Mouse (Mus musculus) spleen, embryonic (tissue): ENCODE data around the gene Zg16.

Experiments used
- CTCF ChIA-PET: fragments of 350-600 bp; sonication (Branson Sonifier 250); formaldehyde crosslinking; loops from one replicate; lab custom pipeline; 2022; lab: Charles Lee

The Zg16 gene

DNA sequence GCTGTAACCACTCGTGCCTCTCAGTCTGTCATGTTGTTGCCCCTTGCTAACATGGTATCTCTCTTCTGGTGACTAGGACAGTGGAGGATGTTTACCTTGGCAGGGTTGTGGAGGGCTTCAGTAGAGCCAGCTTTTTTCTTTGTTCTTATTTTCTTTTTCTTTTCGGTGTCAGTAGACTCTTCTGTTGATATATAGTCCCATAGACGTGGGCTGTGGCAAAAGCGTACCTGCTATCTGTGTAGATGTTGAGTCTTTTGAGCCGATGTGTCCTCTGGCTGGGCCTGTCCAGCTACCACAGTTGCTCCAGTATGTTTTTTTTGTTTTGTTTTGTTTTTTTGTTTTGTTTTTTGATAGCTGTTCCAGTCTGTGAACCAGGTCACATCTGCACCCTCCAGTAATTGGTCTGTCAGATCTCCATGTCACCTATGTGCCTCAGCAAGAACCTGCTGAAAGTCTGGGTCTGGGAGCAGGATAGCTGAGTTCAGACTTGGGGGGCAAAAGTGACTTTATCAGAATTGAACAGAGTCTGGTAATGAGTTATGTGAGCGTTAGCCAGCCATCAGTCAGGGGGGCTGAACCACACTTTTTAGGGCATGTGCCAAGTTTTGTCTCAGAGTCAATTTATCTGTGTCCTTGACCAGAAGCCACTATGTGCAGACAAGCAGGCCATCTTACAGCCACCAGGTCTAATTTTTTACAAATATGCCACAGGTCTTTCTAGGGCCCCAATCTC lies at the start of gene Zg16:
TSS of gene Zg16 (minus strand) at position 51 of the 733 bp plus-strand sequence.
- CTCF ChIA-PET, result interaction anchor here (0.7 kb wide), 2 partner anchors 14 to 227 kb away, joined by 4 to 8 read pairs; no protein-coding TSS in a partner anchor

DNA sequence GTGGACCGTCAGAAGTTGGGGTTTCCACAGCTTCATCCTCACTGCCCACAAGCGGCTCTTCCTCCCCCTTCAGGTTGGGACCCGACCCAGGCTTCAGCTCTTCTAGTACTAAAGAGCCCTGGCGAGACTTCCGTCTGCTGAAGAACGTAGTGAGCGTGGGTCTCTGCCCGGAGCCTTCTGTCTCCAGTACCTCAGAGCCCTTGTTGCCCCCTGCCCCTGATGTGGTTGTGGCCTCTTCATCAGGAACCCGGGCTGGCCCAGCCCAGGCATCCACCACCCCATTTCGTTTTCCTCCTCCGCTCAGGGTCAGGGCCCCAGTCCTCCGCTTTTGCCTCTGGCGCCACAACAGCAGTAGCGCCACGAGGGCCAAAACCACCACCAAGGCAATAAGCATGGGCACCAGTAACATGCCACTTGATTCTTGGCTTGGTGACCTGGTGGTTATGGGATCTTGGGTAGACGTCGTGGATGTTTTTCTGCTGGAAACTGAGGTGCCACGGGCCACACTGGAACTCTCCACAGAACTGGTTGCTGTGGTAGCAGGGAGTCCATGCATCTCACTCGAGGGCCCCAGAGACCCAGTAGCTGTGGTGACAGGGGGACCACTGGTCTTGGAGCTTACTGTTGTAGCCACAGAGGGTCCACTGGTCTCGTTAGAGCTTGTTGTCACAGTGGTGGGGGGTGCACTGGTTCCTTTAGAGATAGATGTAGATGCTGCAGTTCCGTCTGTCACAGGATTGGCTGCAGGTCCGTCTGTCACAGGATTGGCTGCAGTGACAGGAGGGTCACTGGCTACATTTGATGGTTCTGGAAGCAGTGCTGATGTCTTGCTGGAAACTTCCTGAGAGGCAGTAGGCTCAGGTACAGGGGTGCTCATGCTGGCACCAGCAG lies 49.3 kb upstream of the Zg16 start:
- CTCF ChIA-PET, result interaction anchor here (0.7 kb wide), 1 partner anchor 324 kb away, joined by 3 read pairs; no protein-coding TSS in a partner anchor

DNA sequence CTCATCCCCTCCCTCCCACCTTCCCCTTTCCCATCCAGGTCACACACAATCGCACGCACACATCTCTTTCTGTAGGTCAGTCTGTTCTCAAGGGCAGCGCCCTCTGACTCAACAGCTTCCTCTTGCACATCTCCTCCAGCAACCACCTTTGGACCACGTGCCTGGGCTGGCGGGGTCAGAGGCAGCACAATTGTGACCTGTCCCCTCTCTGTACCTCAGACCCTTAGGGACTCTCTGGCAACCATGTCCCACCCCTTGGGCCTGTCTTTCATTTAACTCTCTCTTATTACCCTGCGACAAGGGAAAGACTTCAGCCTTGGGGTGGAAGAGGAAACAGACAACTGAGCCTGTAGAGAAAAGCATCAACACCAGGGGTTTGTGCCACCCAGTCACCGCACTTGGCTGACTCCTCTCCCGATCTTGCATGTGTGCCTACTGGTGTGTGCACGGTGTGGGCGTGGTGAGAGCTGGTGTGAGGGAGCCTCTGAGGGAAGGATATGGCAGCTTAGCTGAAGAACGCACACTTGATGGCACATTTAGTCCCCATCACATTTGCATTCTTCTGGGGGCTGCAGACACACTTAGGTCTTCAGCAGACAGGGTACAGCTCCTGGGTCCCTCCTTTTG lies 47.8 kb upstream of the Zg16 start:
- CTCF ChIA-PET, result interaction anchor here (0.6 kb wide), 1 partner anchor 126 kb away, joined by 9 read pairs; no protein-coding TSS in a partner anchor

DNA sequence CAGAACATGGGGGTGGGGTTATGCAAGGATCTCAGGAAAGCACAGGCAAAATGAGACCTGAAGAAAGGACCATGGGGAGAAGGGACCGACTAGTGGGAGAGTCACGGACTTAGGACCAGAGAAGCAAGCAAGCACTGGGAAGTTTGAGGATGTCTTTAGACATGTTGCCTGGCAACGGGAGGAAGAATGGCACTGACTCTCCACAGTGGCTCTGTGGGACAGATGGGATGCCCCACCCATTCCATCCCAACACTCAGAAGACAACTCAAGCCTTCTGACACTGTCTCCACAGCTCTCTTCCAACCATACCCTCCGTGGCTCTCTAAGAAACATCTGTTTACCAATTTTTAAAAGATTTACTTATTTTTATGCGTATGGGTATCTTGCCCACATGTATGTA lies 46.0 kb upstream of the Zg16 start:
- CTCF ChIA-PET, result interaction anchor here (0.6 kb wide), 1 partner anchor 77 kb away, joined by 17 read pairs; no protein-coding TSS in a partner anchor

DNA sequence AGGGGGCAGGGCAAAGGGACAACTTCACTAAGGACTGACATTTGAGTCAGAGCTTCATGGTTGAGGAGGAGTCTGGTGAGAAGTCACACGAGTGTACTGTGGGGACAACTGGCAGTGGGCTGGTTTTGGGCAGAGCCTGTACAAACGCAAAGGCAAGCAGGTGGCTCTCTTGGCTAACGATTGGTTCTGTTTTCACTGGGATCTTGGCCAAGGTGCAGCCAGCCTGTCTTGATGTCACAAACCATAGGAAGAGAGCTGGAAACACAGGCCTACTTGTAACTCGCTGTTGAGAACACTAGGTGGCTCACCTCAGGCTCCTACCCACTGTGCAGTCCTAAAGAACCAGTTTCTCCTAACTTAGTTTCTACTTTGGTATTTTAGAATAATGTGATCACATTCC lies 42.5 kb upstream of the Zg16 start:
- CTCF ChIA-PET, result interaction anchor here (1.0 kb wide), 1 partner anchor 10 kb away, joined by 3 read pairs; no protein-coding TSS in a partner anchor

DNA sequence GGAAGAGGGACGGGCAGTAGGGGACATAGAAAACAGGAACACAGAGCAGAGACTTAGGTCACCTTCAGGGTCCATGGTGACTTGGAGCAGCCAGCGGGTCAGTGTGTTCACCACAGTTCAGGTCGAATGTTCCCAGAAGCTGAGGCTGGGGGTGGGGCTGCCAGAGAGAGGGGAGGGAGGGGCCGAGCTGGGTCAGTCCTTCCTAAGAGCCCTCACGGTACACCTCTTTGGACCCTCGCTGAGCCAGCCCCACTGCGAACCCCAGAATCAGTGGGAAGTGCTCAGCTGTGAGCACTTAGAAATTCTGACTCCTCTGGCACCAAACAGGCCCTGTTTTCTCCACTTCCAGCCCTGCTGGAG lies 34.8 kb upstream of the Zg16 start, which contains the start of gene Qprt:
TSS of gene Qprt (minus strand) at position 316 of the 360 bp plus-strand sequence.
- CTCF ChIA-PET, result no interaction called here

DNA sequence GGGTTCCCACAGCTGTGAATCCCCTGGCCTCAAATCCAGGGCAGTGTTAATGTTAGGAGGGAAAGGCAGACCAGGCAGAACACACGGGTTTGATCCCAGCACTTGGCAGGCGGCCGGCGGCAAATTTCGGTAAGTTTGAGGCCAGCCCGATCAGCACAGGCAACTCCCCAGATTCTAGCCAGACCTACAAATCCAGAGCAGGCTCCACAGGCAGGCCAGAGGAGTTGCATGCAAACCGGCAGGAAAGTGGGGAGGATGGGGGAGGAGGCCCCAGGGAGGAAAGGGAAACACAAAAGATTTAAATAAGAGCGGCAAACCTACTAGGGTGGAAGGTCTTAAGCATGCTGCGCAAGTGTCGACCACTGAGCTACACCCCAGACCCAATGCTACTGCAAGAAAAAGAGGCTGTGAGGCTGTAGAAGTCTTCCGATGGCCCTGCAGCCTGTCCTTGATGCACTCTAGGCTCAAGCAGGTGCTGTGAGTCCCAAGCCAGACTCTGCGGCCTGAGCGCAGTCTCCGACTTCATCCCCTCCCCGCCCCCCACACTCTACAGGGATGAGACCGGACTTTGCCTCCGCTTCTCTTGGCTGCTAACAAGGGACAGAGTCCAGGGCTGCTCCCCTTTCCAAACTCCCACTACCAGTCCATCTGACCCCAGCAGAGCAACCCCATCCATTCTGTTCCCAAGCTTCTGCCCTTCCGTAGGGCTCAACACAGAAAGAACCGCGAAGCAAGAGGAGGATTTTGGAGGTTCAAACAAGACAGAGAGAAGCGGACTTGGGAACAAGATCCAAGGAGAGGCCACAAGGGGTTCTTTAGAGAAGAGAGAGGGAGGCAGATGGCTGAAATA lies 34.2 kb upstream of the Zg16 start:
- CTCF ChIA-PET, result no interaction called here

DNA sequence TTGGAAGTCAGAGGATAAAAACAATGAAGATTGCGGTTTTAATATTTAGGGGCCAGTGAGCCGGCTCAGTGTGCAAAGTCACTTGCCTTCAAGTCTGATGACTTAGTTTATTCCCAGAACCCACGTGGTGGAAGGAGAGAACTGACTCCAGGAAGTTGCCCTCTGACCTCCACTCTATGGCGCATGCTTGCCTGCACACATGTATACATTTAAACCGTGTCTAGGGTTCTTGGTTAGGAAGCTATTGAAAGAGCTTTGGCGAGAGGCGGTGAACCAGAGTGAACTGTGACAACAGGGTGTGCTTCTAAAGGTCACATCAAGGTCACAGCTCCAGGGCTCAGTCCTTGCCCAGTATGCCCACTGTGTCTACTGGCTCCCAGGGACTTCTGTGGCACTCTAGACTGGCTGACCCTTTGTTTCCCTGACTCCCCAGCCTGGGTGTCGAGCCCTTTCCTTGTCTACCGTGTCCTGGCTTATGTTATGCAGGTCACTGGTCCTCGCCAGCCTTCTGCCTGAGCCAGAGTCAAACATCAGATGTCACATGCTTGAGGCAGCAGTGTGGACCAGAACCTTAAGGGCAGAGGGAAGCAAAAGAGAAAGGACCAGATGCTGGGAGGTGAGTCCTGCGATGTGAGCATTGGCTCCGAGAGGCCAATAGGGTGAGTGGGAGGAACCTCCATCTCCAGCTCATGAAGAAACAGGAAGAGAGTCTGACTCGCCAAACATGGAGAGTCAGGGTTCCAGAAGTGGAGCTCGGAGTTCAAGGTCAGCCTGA lies 31.7 kb upstream of the Zg16 start:
- CTCF ChIA-PET, result interaction anchor here (0.7 kb wide), 1 partner anchor 11 kb away, joined by 3 read pairs; no protein-coding TSS in a partner anchor

DNA sequence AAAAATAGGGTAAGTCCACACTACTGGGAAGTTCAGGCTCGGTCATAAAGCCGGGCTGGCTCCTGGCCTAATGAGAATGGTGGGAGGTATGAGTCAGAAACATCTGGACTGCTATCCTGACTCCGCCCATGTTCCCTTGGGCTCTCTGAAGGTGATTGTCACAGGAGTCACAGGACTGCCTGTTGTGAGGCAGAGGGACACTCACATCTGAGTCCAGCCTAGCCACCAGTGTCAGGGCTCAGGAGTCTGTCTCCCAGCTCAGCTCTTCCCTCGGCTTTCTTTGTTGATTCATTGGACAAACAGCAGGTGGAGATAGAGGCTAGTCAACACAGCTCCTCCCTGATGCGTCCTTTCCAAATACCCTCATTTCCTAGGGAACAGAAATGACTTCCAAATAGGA lies 30.8 kb upstream of the Zg16 start:
- CTCF ChIA-PET, result no interaction called here

DNA sequence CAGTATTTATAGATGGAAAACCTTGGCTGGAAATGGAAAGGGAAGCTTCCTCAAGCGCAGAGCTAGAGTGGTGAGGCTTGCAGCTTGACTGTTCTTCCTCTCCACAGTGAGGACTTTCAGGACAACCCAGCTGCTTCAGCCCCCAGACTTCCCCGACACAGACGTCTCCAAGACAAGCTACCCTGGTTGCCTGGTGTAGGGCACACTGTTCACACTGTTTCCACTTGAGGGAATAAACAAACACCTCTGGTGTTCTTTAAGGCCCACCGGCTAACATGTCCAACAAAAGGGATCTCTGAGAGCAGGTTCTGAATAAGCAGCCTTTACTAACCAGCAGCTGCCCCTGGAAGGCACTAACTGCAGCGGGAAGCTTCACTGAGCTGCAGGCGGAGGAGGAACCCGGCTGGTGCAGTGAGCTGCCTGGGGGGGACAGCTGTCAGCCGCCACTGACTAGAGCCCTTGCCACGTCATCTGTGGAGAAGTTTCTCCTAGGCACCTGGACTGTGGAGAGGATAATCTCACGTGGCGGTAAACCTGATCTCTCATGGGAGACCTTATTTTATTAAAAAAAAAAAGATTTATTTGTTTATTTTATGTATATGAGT lies 29.3 kb upstream of the Zg16 start:
- CTCF ChIA-PET, result no interaction called here

DNA sequence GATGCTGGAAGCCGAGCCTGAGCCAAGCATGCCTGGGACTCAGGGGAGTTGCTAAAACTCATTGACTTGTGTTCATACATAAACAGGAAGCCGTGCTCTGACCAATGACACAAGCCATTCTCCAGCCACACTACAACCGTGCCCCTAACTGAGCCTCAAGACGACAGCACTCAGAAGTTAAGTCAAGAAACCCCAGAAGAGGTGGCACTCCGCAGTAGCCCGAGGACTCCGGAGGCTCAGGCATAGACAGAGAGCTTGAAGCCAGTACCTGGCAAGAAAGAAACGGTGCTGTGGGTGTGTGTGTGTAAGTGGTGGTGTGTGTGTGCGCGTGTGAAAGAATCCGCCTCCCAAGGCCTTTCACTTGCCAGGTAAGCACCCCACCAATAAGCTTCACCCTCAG lies 27.8 kb upstream of the Zg16 start:
- CTCF ChIA-PET, result interaction anchor here (0.7 to 0.8 kb wide), 2 partner anchors 391 to 1289 kb away, joined by 3 to 7 read pairs; no protein-coding TSS in a partner anchor

DNA sequence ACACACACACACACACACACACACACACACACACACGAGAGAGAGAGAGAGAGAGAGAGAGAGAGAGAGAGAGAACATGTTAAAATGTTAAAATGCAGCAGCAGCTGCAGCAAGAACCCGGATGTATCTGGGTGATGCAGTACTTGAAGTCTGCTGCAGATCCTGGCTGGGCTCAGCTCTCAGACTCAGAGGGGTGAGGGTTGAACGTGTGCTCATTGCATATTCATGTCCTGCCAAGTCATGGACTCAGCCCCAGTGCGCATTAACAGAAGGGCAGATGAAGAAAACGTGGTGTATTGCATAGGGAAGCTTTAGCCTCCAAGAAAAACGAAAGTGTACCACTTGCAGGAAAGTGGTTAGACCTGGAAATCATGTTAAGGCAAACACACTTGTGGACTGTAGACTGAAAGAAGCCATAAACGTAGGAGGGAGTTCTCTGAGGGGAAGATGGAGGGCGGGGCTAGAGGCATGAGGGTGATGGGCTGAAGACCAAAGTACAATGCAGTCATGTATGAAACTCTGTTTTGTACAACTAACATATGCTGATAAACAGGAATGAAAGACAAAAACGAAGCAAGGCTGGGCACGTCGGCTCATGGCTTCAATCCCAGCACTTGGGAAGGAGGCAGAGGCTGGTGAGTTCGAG lies 26.6 kb upstream of the Zg16 start:
- CTCF ChIA-PET, result interaction anchor here (0.6 to 0.7 kb wide), 4 partner anchors 9 to 86 kb away, joined by 4 to 9 read pairs (median 6); no protein-coding TSS in a partner anchor

DNA sequence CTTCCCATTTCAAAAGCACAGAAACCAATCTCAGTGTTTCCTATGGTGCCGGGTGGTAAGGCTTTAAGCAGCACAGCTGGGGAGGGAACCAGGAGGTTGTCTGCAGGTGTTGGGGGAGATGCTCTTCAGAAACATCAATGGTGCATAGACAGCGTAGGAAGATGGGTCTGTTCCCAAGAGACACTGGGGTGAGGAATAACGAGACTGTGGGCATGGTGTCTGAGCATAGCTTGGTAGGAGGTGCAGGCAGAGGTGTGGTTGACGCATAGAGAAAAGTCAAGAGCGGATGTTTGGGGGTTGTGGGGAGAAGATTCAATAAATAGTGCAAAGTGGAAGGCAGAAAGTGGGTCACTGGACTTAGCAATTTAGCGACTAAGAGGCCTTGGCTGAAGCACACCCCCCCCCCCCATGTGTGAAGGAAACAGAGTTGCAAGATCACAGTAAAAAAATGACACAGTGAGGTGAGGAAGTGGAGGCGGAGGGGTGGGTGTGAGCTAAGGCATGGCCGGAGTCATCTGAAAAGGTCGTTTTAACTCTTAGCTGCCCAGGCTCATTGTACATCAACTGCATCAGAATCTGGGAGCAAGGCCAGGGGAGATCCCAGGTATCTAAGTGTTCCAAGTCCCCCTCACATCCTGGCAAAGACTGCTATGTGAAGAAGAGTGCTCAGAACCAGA lies 25.9 kb upstream of the Zg16 start:
- CTCF ChIA-PET, result interaction anchor here (0.6 to 0.7 kb wide), 3 partner anchors 61 to 149 kb away, joined by 5 to 8 read pairs (median 5); no protein-coding TSS in a partner anchor

DNA sequence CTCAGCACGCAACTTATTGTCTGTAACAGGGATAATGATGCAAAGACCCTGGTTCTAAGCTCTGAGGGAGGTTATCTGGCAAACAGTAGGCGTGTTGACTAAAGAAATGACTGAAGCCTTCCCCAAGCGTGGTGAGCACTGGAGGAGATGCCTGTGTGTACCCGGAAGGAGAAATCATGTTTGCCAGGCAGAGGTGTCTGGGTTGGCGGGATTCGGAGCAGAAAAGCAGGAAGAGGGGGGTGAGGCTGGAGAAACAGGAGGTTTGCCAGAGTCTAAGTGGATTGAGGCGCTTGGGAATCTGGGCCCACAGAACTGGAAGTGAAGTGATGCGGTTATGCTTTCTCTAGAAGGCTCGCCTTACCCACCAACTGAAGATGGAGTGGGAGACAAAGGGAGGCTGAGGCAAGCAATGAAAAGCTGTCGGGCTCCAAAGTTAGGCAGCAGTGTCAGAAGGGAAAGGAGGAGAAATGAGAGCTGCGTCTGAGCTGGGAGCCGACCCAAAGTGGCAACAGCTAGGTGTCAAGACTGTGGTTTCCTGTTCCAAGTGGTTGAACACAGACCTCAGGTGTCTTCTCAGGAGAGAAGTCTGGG lies 25.2 kb upstream of the Zg16 start:
- CTCF ChIA-PET, result interaction anchor here (0.6 to 0.7 kb wide), 3 partner anchors 148 to 408 kb away, joined by 4 to 5 read pairs (median 4); no protein-coding TSS in a partner anchor

DNA sequence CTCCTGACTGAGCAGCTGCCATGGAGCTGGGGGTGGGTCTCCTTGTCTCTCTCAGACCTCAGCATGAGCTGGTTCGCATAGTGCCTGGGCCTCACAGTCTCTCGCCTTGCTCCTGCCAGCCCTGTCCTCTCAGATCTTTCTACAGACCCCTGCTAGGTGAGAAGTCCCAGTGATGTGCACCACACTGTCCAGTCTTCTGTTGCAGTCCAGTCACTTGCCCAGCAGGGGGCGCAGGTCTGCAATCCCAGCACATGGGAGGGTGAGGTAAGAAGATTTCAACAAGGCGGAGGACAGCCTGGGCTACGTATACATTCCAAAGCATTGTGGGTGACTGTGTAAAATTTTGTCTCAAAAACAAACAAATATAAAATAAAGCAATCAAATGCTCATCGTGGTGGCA lies 24.3 kb upstream of the Zg16 start:
- CTCF ChIA-PET, result interaction anchor here (0.6 to 0.7 kb wide), 3 partner anchors 84 to 382 kb away, joined by 3 to 7 read pairs (median 4); no protein-coding TSS in a partner anchor

DNA sequence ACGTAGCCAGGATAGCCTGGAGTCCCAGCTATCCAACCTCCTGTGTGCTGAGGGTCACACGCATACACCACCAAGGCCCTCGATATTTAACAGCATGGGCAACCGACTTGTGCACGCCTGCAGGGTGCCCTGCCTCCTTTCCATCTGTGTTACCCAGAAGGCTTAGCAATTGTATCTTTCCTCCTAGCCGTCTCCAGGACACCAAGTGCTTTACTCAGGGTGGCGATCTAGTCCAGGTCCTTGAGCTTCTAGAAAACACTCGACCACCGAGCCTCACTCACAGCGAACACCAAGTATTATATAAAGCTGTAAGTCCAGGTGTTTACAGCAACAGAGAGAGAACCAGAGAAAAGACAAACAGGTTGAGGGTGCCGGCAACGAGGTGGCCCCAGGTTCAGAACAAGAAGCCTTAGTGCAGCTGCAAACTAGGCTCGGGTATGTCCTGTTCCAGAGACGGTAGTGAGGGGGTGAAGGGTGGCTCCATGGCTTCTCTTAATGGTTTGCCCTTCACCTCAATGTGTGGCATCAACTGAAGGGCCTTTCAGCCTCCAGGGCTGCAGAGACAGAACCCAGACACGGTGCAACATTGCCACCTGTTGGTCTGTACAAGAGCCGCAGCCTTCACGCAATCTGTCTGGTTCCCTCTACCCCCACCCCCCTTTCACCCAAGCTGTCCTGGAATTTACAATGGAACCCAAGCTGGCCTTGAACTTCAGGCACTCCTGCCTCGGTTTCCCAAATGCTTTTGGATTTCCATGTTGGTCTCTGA lies 23.3 kb upstream of the Zg16 start:
- CTCF ChIA-PET, result interaction anchor here (0.5 to 0.6 kb wide), 3 partner anchors 12 to 641 kb away, joined by 4 to 10 read pairs (median 9); no protein-coding TSS in a partner anchor

DNA sequence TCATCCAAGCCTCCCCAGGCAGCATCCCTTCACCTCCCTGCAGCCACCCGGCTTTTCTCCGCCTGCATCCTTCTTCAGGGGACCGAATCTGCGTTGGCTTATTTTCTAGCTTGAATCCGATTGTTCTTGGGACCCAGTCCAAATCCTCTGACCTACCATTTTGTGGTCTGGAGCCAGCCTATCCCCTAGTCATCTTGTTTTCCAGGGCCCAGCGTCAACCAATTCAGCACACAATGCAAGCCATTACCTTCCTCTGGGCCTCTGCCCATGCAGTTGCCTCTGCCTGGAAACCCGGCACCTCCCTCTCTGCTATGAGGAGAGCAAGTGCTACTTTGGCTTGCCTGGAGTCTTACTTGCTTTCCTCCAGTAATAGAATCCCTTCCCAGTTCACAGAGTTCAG lies 18.4 kb upstream of the Zg16 start:
- CTCF ChIA-PET, result interaction anchor here (0.7 kb wide), 1 partner anchor 160 kb away, joined by 3 read pairs; no protein-coding TSS in a partner anchor
